Mouse (Mus musculus) kidney, postnatal 25 days (tissue): Measurements from ENCODE around the gene Gtf2a1l.

Source experiments
- DNase-seq, 2 experiments: peaks; one replicate each; pipeline ENCODE4 v3.0.0; 2021; ENCODE audit warnings: mixed read lengths in 2 of 2

Gtf2a1l gene

DNA sequence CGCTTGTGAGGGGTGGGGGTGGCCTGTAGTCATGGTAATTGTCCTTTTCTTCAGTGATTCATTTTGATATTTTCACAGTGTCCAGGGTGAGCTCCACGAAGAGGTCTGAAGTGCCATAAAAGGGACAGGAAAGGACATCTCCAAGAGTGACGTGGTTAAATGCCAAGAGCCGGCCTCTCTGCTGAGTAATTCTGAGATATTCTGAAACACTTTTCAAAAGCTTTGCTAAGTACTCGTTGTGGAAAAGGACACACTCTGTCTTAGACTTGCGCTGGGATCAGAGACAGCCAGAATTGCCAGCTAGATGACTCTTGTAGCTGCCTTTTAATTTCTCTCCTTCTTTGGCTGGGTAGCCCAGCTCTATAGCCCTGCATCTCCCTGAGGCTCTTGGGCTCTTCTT, 9.9 kb upstream of the Gtf2a1l start:
- no peak for DNase-seq

DNA sequence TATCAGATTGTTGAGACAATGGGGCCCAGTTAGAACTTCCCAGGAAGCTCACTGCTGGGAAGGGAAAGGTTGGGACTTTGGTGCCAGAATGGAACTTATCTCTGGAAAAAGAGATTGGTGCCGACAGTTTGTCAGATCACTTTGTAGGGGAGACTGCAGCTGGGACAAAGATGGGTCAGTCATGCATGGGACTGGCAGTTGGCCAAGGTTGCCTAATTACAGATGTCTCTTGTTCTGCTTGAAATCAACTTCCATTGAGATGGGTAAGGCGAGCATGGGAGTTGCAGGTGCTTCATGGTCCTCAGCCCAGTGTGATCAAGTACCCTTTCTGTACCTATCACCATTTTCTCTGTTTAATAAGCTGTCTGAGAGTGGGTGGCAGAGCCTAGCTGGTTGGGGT, 2.4 kb upstream of the Gtf2a1l start:
- peak in 1 of 2 experiments; percentile 19 for DNase-seq

DNA sequence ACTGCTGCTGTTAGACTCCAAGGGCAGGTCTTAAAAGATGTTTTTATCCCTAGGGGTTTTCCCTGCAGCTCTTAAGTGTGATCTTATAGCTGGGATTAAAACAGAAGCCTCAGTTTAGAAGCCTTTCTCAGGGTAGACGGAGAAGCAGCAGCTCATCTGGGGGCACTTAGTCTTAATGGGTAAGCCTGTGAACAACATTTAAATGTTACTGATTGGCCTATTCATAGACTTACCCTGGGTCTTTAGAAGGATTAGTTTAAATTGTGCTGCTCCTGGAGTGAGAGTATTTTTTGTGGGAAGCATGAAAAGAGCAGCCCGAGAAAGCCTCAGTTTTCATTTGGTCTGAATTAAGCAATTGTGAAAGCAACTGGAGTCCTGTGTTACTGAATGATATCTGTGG, 1.5 kb downstream of the Gtf2a1l start:
- DNase-seq, result no peak

DNA sequence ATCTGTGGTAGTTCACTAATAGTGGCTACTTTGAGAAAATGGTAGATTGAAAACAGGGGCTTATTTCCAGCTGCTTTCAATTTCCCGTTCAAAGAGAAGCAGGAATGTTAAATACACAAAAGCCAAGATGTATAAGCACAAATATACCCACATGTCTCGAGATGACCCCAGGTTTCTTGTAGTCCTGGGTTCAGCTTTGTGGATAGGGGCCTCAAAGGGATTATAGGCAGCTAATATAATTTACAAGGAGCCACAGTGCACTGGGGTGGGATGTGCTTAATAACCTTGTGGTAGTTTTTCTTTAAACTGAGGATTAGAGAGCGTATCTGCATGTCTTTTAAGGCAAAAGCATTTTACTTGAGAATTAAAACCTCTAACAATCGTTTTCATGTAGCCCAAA, 2.3 kb downstream of the Gtf2a1l start:
- no peak for DNase-seq

DNA sequence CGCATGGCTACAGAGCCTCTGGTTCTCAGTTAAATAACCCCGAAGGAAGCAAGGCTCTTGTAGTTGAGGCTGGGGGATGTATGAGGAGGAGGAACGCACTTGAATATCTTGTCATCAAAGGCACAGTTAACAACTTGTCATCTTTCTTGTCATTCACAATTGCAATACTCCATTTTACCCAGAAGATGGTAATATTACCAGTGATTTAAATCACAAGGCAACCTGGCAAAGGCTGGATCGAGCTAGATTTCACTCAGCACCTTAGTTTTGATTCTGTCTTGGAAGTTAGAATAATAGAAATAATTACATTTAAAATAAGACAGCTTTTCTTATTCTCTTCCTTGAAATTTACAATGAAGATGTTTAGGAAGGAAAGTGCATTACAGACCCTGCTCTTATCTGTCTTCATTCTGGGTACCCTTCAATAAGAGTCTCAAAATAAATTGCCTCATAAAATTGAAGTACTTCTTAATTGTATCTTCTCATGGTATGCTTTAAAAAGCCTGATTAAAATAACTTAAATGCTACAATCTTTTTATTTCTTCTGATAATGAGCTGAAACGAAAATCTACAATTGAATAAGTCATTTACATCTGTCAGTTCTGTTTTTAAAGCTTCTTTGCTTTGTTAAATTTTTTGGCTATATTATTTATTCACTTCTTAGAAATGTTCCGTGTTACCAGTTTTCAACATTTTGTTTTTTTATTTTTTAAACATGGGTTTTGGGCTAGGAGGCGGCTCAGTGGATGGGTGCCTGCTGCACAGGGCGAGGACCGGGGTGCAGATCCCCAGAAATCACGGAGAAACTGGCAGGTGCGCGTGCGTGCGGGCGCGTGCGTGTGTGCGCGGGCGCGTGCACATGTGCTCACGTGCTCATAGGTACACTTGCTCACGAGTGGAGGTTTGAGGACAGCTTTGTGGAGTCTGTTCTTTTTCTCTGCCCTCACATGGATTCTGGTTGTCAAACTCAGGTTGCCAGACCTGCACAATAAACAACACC, 7.2 kb downstream of the Gtf2a1l start:
- DNase-seq, result no peak

DNA sequence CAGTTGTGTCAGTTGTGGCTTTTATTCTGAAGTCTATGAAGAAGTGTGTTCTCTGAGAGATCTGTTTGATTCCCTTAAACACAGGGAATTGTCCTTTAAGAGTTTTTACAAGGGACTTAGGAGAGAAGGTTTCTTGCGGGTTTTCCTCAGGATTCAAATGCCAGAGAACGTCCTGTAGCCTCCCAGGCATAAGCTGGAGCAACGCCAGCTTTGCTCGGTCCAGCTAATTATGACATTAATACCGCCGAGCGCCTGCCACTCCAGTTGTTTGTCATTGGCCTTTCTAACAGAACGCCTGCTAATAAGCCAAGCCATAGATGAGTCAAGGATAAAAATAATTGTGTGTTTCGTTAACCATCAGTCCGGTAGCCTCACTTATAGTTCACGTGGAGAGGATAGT, 19.8 kb downstream of the Gtf2a1l start:
- DNase-seq, result no peak

DNA sequence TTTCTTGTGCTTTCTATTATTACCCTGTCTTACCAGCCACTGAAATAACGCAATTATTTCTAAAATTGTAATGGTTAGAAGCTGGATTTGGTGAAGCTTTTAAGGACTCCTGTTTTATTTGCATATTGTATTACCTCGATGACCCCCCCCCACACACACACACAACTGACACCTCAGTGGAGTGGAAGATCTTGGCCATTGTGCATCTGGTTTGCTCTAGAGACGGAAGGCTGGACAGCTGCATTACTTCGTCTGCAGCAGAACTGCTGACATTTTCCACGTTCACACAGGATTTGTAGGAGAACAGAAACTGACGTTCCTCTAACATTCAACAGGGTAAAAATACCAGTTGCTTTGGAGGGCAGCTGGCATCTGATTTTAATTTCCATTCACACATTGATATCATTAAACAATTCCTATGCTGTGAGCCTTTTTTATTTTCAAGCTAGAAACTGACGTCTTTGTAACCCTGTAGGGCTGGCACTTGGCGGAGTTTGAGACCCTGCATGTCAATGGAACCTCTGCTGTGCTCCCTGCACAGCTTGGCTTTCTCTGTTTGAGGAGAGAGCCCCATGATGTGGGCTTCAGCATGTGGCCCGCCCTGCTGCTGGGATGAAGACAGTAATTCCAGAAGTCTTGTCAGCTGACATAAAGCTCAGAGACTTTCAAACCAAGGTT, 28.3 kb downstream of the Gtf2a1l start:
- no peak for DNase-seq

DNA sequence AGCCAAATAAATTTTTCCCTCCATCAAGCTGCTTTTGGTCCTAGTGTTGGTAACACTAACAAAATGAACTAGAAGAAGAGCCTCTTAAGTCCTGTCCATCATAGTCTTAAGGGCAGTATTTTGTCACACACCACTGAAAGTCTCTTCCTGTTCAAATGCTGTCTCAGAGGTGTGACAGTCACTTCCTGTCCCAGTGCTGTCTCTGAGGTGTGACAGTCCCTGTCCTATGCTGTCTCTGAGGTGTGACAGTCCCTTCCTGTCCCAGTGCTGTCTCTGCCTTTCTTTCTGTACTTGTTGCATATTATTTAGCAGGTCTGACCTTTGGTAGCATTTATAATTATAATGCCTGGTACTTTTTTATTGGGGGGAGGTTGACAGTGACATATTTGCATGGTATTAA, 32.4 kb downstream of the Gtf2a1l start:
- DNase-seq, result no peak

DNA sequence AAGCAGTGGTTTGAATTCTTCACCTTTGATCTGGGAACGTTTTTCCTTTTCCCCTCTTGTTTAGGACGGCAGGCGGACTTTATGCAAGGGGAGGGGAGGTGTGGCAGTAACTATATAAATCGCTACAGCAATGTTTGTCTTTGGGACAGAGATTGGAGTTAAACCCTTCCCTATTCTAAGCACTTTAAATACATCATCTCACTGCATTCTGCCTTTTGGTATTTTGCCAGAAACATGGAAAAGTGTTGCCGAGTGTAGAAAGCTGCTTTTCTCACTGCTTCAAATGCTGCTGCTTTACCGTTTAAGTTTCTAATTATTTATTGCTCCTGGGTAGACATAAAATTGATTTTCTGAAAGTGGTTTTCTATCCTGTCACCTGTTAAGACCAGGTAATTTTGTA, 33.9 kb downstream of the Gtf2a1l start:
- no peak for DNase-seq

DNA sequence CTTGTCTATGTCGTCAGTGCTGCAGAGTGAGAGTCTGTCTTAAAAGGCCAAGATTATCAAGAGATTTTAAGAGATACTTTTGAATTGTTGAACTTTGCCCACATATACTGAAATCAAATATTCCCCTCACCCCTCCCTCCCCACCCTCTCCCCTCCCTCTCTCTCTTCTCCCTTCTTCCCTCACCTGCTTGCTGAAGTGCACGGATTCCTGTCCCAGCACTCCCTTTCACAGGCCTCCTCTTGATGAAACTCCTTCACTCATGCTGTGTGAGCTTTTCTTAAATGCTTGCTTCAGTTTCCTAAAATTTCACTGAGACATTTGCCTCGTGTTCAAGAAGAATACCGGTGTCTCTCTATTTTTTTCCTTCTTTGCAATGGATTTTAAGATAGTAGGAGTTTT, 34.7 kb downstream of the Gtf2a1l start:
- DNase-seq, result no peak

DNA sequence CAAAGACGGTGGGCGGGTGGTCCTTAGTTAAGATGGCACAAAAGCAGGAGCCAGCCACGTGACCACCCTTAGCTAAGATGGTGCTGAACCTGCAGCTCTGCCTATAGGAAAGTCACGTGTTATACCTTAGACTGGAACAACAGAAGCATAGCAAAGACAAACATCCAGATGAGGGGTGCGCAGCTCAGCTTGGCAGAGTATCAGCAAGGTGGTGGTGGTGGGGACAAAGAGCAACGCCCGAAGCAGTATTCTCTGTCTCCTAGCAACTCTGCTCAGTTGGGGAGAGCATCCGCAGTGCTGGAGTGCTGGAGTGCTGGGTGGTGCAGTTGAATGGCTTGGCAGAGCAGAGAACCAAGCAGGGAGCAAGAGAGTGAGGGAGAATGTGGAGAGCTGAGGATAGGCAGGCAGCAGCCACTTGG, 37.8 kb downstream of the Gtf2a1l start:
- no peak for DNase-seq

DNA sequence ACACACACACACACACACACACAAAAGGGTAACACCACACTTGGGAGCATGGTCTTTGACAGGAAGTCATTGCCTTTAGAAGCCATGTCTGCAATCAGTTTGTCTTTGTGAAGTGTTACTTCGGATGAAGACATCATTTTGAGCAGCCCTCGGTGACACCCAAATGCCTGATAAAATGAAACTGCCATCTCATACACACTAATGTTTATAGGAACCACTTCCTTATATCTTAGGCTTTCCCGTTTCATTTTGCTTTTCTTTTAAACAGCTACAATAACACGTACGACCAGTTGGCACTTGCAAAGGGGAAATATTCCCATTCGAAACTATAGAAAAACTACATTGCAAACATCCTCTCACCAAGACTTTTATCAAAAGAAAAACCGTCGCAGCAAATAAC, 81.2 kb downstream of the Gtf2a1l start:
- no peak for DNase-seq

DNA sequence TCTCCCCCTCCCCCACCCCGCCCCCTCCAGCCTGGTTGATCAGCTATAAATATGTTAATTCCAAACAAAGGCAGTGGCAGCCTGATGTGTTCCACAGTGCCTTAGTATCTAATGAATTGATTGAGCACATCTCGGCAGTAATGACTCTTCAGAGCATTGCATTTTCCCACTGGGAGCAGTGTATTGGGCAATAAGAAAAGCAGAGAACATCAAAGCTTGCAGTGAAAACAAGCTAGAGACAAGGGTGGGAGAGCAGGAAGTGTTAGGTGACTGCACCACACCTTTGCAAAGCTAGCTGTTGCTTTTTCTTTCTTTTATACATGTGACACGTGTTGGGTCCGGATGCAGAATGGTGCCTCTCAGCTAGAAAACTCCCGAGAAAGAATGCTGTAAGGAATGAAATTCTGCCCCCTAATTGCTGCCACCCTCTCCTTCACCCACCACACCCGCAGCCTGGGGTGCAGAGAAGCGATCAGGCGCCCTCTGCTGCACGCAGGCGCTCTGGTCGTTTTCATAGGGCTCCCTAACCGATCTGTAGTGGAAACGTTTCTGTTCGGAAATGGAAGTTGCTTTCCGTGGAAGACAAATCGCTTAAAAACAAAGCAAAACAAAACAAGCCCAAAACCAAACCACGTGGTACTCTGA, 84.5 kb downstream of the Gtf2a1l start:
- DNase-seq, result peak; percentile 46 to 48

DNA sequence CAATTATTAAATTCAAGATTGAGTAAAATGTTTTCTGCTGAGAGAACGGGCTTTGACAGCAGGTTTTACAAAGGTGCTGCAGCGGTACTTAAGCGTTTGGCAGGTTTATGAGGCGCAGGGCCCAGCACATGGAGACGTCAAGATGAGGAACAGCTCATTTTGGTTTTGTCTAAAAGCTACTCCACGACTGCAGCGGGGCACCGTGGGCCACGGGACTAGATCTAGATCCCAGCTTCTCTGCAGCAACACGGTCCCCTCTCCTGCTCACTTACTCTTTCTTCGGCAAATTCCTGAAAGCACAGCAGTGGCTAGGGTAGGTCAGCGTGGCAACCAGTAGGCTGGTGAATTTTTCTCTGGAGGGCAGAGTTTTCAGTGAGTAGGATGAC, 85.0 kb downstream of the Gtf2a1l start:
- no peak for DNase-seq

DNA sequence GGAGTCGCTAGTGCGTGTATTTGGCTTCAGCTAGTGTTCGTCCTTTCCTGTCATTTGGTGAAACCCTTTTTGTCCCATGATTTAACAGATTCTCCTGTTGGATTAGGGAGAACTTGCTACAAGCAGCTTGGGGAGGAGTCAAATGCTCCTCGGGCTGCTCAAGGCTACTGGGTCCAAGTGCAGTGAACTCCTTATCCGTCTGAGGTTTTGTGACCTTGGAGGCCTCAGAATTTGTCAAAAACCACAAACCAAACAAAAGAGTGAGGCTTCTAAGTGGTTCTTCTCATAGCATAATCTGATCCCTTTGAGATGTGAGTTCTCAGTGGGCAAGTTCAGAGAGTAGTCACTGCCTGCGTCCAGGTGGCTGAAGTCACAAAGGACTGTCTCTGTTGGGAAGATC, 87.3 kb downstream of the Gtf2a1l start:
- no peak for DNase-seq

DNA sequence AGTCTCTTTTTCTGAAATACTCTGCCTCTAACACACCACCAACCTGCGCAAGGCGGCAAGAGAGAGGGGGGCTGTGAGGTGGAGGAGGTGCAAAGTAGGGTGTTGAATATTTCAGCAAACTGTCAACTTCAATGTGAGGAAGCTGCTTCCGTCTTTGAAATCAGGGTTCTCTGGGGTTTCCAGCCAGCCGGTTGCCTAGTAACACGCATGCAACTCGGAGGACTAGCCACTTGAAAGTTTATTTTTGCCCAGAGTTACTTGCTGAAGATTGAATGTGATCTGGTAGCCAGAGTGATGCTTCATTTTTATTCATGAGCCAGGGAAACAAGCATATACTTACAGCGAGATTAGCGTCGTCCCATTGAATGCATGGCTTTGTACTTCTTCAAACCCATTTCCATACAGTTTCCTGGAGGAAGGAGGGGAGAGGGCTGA, 89.6 kb downstream of the Gtf2a1l start:
- DNase-seq, result no peak

DNA sequence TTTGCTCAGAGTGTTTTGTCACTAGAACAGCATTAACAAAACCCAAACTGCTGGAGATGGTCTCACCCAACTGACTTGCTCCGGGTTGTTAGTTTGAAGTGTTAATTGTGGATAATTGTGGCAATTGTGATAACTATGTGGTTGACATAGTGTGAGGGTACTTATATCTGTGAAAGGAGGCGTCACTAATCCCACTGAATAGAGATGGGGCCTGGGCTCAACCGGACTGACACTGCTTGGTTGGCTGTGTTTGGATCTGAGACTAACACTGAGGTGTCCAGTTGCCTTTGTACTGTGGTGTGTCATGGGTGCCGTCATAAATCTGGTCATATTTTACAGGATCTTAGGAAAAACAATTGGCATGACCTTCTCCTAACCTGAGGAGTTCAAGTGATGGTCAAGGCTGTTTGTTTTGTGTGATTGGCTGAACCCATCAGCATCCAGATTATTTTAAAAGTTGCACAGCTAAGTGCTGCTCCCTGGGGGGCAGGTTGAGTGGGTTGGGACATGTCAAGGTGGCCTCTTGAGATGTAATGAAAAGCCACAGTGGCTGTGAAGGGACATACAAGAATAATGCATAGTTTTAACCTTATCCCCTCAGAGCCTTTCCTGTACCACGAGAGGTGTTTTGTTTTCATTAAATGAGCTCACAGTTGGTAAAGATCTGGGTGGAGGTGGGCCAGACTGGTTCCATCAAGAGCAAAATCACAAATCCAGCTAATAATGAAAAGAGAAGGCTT, 95.1 kb downstream of the Gtf2a1l start:
- DNase-seq, result no peak

DNA sequence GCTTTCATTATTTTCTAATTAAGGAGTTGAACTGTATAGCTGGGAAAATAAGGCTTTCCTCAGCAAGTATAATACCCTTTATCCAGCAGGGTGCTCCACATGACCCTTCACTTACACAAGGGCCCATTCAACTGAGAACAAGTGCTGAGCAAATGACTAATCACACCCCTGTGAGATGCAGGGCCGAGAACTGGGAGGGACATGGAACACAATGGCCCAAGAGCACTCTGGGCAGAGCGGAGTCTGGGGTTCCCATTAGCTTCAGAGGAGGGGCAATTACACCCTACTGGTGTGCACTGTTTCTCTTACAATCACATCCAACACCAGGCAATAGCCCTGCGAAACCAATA, 95.7 kb downstream of the Gtf2a1l start:
- no peak for DNase-seq
